Mouse (Mus musculus): Measurements from ENCODE around the gene Mastl. TPM values are rescaled to one million over a fixed set of nuclear protein-coding genes. Genes with fewer than 3 reads are reported as not detected.

Gene Mastl
- total RNA-seq (2021), result 1 to 10 TPM; 1.3 to 1.6 TPM
- long read RNA-seq, experiment 1, result 0 reads
- long read RNA-seq, experiment 2, full-length matches to known transcripts, result 2 of 3 reads
- long read RNA-seq, experiment 2, partial matches to known transcripts, result 1 of 3 reads
- long read RNA-seq, experiment 2, other reads (novel, unspliced or antisense), result 0 of 3 reads

DNA sequence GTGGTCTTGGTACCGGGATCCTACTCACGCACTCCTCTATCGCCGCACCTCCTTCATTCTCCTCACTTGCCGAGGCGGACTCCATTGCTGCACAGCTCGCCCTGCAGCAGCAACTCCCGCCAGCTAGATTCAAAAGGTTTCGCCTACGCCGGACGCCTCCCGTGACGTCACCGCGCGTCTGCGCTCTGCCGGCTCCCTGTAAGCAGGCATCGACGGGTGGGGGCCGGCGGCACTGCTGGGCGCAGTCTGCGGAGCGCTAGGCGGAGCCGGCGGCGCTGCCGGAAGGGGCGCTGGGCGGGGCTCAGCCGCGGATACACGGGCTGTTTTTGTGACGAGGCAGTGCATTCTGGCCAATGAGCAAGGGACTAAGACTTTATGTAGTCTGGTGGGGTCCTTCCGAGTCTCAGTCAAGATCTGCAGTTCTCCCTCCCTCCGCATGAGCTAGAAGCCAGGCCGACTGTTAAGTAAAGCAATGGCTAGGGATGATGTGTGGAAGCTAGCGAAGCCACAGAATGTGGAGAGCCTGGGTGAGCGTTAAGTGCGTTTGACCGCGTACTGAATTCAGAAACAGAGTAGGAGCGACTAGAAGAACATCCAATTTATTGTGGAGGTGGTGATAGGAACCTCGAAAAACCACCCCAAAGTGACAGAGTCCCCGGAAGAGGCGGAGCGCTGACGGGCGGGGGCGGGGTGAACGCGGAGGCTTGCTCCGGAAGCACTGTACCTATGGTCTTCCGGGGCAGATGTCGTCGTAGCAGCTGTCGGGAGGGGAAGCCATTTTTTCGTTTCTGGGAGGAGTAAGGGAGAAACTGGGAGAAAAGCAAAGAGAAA lies at the start of gene Mastl, which contains the start of gene Yme1l1:
Mastl (minus strand) TSS at position 248 of the 831 bp plus-strand sequence.
Yme1l1 (plus strand) TSS at position 593 of the 831 bp plus-strand sequence.
- peak; percentile 98 to 99 for DNase-seq (ENCODE audit: low spot score in 2 of 2)
- intact Hi-C loops (cut with DNase I), result no loop called here

DNA sequence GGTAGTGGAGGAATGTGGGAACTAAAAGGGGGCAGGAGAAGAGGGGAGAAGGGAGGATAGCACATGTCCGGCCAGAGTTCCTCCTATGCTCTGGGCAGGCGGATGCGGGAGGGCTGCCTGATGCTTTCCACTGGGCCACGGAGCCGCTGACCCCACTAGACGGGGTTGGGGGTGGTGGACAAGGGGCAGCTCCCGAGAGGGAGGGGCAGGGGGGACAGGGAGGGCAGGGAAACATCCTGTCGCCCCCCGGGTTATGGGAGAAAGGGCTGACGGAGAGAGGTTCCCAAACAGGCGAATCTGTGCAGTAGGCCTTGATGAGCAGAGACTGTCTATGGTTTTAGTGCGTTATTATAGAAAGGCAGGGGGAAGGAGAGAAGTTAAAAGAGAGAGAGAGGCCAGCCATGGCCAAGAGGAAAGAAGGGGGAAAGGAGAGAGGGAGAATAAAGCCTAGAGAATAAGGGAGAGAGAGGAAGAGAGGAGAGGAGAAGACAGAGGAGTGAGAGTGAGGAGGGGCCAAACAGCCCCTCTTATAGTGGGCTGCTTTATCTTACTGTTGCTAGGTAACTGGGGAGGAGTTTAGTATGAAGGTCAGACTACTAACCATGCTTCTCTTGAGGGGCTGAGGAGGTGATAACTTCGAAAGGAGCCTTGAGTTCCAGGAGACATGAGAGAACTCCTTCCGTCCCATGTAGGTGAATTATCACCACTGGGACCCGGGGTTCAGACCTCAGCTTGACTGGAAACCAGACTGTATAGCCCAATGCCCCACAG lies 47.3 kb upstream of the Mastl start:
- DNase-seq (ENCODE audit: low spot score in 2 of 2), result no peak

DNA sequence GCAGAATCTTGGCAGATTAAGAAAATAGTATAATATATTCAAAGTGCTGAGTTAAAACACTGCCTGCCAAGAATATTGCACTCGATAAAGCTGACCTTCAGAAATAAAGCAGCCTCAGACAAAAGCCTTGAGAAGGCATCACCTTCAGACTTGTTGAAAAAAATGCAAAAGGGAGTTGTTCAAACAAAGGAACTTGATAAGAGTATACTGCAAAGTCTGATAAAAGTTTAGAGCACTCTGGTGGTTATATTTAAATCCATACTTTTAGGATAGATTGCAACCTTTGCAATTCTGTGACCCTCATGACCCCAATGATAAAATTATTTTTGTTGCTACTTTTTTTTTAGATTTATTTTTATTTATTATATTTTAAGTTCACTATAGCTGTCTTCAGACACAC lies 45.2 kb upstream of the Mastl start:
- intact Hi-C loops (cut with DNase I), result no loop called here
- DNase-seq (ENCODE audit: low spot score in 2 of 2), result no peak

More for the DNA sequence above, 47.3 kb upstream of the Mastl start:
- intact Hi-C loops (cut with DNase I), result no loop called here

DNA sequence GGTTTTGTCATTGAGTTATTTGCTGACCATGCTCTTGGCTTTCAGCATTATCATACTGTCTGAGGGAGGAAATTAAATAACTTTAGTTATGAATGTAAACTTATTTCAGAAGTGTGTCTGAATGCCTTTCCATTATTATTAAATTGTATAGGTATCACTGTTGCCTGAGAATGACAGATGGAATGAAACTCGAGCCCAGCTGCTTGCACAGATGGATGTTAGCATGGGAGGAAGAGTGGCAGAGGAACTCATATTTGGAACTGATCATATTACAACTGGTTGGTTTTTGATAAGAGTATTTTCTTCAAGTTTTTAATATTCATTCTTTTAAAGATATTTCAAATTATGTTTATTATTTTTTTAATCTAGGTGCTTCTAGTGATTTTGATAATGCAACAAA lies 38.5 kb upstream of the Mastl start:
- DNase-seq (ENCODE audit: low spot score in 2 of 2), result no peak
- intact Hi-C loops (cut with DNase I), result no loop called here

DNA sequence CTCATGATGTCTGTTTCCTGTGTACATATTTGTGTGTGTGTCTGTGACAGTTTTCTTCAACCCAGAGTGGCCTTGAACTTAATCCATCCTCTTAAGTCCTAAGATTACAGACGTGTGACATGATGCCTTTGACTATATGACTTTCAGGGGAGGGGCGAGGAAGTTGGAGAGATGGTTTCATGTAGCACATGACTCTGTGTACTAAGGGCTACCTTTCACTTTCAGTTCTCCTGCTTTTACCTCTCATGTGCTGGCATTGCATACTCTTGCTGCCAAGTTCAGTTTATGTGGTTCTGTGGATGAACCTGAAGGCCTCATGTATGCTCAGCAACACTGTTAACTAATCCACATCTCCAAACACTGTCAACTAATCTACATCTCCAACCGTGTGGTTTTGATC lies 16.5 kb upstream of the Mastl start:
- intact Hi-C loops (cut with DNase I), result no loop called here
- no peak for DNase-seq (ENCODE audit: low spot score in 2 of 2)

DNA sequence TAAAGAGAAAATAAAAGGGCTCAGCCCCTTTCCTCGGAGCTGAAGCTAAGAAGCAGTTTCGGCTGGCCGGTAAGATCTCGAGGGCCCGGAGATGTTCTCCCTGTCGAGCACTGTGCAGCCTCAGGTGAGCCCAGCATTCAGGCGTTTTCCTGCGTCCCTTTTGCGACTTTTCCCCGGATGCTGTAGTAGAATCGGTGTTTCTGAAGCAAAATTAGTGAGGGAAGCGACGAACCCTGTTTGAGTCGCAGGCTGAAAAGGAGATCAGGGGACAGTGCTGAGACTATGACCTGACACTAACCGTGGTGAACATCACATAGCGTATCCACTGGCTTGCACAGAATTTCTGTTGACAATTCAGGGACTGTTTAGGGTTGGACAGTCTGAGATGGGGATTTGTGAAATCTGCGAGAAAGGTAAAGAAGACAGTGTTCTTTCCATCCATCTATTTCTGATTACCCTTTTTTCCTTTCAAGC lies 821 bp upstream of the Mastl start:
- intact Hi-C loops (cut with DNase I), result no loop called here
- DNase-seq (ENCODE audit: low spot score in 2 of 2), result no peak

DNA sequence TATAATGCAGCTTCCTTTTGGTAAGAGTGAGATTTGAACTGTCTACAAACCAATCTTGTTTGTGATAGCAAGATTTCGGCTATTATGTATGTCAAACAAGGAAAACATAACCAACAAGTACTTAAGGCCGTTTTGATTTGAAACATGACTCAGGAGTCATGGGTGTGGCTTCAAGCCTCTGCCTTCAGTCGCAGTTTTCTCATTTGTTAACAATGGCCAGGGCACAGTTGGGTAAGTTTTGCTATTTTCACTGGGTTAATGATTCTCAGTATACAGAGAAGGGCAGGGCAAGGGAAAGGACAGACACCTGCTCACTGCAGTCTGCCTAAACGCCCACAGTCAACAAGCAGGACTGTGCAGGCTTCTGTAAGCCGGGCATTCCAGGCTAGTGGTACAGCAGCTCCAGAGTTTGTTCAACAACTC lies 614 bp downstream of the Mastl start:
- intact Hi-C loops (cut with DNase I), result no loop called here
- no peak for DNase-seq (ENCODE audit: low spot score in 2 of 2)

DNA sequence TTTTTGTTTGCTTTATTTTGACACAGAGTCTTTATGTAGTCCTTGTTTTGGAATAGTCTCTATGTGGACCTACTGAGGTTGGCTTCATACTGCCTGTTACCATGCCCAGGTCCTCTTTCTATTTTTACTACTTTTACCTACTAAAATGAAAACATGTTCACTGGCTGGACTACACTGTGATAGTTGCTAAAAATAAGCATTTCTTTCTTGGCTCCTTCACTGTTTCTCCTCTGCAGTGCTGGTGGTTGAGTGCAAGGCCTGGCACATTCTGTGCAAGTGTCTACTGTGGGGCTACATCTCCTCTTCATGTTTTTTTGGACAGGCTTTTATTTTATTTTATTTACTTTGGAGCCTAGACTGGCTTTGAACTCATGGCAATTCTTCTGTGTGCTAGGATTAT lies 36.3 kb downstream of the Mastl start:
- intact Hi-C loops (cut with DNase I), result no loop called here
- DNase-seq (ENCODE audit: low spot score in 2 of 2), result no peak

DNA sequence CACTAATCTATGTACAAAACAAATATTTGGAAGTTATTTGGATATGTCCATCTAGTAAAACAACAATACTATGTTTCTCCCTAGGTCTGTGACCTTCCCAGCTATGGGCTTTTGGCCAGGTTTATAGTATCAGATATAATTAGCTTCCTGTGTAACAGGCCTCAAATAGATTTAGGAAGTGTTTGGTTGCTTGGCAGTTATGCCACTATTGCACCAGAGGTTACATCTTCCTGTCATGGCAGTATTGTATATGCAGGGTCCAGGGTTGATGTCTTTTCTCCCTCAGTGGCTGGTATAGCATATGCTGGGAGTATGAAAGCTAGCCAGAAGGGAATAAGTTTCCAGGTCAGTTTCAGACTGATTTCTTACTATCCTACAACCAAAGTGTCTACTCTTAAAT lies 53.6 kb downstream of the Mastl start:
- no peak for DNase-seq (ENCODE audit: low spot score in 2 of 2)
- intact Hi-C loops (cut with DNase I), result no loop called here

DNA sequence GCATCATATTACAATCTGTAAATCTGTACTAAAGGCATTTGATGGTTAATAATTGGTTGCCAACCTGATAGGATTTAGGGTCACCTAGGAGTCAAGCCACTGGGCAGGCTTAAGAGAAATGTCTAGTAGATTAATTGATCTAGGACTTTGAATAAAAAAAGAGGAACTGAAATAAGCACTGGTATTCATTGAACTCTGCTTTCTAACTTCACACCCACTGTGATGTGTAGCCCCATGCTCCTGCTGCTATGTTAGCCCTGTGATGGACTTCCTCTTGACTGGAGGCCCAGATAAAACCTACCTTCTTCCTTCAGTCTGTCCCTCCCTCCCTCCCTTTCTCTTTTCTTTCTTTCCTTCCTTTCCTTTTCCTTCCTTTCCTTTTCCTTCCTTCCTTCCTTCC lies 58.8 kb downstream of the Mastl start:
- no peak for DNase-seq (ENCODE audit: low spot score in 2 of 2)
- intact Hi-C loops (cut with DNase I), result no loop called here

DNA sequence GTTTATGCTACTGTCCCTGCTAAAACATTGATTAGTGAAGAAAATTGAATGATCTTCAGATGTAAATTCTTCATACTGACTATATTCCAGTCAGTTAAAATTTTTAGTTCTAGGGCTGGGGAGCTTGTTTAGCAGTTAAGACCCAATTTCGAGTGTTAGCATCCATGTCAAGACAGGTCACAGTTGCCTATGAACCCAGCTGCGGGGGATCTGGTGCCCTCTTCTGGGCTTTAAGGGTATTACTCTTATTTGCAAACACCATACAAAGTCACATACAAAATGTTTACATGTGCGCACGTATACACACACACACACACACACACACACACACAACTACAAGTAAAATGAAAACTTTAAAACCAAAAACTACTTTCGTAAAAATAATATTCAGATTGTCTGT lies 63.6 kb downstream of the Mastl start:
- intact Hi-C loops (cut with DNase I), result no loop called here
- DNase-seq (ENCODE audit: low spot score in 2 of 2), result peak in 1 of 2 experiments; percentile 23

DNA sequence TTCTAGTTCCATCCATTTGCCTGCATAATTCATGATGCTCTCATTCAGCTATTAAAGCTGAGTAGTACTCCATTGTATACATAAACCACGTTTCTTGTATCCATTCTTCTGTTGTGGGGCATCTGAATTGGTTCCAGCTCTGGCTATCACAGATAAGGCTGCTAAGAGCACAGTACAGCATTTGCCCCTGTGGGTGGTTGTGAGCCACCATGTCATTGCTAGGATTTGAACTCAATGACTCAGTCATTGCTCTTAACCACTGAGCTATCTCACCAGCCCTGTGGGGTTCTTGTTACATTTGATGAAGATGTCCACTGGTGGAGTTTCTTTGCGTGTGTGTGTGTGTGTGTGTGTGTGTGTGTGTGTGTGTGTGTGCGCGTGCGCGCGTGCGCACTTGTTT lies 71.3 kb downstream of the Mastl start:
- intact Hi-C loops (cut with DNase I), result no loop called here
- DNase-seq (ENCODE audit: low spot score in 2 of 2), result no peak

DNA sequence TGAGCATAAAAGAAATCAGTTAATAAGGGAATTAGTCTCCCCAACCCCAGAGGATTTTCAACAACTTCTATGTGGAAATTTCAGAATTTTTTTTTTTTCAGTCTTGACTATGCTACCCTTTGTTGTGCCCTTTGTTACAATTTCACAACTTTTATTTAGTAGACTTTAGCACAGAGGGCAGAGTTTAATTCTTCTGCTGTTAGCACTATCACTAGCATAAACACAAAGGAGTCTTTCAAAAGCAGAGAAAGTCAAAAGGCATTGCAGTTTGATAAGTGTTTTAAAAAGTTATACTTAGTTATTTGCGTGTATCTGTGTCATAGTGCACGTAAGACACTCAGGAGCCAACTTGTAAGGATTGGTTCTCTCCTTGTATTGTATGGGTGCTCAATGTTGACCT lies 77.2 kb downstream of the Mastl start:
- intact Hi-C loops (cut with DNase I), result no loop called here
- no peak for DNase-seq (ENCODE audit: low spot score in 2 of 2)

DNA sequence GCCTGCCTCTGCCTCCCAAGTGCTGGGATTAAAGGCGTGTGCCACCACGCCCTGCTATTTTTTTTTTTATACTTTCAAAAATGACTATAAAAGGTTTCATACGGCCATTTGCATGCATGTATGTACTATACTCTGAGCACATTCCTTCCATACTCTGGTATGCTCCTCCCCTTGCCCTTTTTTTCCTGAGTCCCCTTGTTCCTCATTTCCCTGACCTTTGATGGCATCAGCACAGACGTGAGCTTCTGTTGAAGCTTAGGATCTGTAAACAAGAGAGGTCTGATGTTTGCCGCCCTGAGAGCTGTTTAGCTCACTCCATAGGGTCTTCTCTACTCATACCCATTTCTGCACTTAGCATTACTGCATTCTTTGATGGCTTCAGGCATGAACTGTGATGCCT lies 78.1 kb downstream of the Mastl start:
- intact Hi-C loops (cut with DNase I), result no loop called here
- DNase-seq (ENCODE audit: low spot score in 2 of 2), result no peak

DNA sequence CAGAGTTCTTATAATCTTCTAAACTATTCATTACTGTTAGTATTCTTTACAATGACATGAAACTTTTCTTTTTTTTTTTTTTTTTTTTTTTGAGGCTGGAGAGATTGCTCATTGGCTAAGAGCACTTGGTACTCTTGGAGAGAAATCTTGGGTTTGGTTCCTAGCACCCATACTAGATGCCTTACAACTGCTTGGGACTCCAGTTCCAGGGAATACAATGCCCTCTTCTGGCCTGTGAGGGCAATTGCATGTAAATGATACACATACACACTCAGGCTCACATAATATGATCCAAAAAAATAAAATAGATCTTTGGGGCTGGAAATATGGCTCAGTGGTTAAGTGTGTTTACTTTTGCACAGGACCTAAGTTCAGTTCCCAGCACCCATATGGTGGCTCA lies 79.0 kb downstream of the Mastl start:
- DNase-seq (ENCODE audit: low spot score in 2 of 2), result no peak
- intact Hi-C loops (cut with DNase I), result no loop called here

DNA sequence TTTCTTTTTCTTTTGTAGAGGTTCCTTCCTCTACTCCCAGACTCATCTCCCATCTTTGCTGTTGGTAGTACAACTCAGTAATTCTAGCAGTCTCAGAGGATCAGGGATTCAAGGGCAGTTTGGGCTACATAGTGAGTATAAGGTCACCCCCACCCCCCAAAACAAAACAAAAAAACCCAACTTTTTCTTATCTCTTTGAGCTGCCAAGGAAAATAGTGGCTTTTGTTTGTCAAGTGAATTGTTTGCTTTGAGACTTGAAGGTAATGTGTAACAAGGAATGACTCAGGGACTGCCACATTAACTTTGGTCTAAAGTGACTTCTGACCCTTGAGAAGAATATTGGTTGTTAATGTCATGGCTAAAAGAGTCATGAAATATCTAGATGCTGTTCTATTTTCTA lies 80.0 kb downstream of the Mastl start:
- DNase-seq (ENCODE audit: low spot score in 2 of 2), result no peak
- intact Hi-C loops (cut with DNase I), result no loop called here

DNA sequence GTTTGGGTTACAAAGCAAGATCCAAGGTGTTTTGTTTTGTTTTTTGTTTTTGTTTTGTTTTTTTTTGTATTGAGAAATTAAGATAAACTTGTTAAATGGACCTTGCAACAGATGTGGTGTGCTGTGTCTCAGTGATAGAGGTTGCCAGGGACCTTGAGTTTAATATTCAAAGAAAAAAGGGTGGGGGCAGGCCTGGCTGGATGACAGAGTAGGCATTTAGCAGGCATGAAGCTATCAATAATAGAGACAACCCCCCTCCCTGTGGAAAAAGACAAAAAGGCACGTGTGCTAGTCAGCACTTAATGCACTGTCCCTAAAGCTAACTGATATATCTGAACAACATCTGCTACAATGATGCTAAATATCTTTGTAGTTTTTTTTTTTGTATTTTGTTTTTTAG lies 84.4 kb downstream of the Mastl start:
- intact Hi-C loops (cut with DNase I), result no loop called here
- no peak for DNase-seq (ENCODE audit: low spot score in 2 of 2)

DNA sequence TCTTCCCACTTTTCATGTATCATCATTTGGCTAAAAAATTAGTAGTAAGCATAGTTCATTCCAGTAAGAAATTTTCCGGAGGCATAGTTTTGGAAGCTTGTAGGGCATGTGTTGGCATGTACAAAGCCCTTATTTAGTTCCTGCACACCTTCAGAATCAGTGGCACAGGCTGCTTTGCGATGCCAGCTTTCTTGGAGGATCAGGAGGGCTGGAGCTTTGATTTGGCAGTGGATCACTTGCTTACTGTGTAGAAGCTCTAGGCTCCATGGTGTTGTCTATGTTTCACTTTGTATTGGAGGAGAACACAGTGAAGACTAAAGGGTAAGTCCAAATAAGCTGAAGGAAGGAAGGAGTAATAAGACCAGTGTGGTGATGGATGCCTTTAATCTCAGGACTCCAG lies 85.3 kb downstream of the Mastl start:
- intact Hi-C loops (cut with DNase I), result no loop called here
- DNase-seq (ENCODE audit: low spot score in 2 of 2), result no peak

DNA sequence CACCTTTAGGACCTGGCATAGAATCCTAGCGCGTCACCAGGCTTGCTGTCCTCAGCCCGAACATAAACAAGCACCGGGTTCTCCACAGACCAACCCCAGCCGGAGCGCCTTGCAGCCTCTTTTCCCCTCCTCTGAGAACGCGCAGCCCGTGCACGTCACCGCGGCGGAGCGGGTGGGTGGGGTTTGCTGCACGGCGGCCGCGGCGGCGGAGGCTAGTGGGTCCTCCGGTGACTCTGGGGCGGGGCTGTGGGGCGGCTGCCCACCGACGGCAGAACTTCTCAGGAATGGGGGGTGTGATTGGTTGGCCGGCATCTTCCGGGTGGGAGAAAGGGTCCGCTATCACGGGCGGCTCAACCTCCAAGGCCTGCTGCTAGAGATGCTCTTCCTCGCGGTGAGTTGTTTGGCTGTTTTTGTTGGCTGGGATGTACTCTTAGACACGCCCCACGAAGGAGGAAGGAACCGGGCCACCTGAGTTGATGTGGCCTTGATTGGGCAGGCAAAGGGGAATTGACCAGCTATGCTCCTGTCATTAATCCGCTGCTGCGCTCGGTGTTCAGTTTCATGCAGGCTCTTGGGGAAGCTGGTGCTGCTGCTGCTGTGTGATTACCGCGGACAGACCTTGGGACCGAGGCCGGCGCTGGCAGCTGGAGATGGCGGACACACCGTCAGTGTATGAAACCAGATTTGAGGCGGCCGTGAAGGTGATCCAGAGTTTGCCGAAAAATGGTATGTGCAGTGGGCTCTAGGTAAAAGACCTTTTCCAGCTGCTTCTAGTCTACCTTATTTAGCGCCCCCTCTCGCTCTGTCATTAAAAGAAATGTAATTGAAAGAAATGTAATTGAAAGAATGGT lies 86.7 kb downstream of the Mastl start:
- peak; percentile 94 for DNase-seq (ENCODE audit: low spot score in 2 of 2)
- intact Hi-C loops (cut with DNase I), result loop anchor here (1.0 to 2.0 kb wide), 2 partner anchors 29 to 174 kb away; partner anchors contain the start of genes Abi1 and Pdss1

Measured in left cerebral cortex, postnatal 14 days (tissue).